In genomic region chr4:142238486-142239239, GRCm38 (mm10) we compare ENCODE assay signal across 9 mouse cellular contexts. TPM values are rescaled to one million over a fixed set of nuclear protein-coding genes. Genes with fewer than 3 reads are reported as not detected.
DNase-seq lines count a peak whose midpoint lies in the region; ATAC-seq lines count a peak whose summit lies in the region.
"Had no signal": no experiment of that assay in that cellular context is flagged by ENCODE, and none has a peak within 500 bp of the region (broad histone marks: within the 10 kb centered on the region; RNA-seq: fewer than 3 reads in every experiment).

No protein-coding gene starts in this region.

- peaks cover 30% of the 10 kb centered on the region for H3K4me1 ChIP-seq in embryonic facial prominence, embryonic 12.5 days
- peaks cover 20% of the 10 kb centered on the region for H3K4me1 ChIP-seq in heart, embryonic 12.5 days (replicated peaks)
- peaks cover 30% of the 10 kb centered on the region for H3K4me1 ChIP-seq in kidney, embryonic 14.5 days (ENCODE audit: control insufficient read depth, insufficient read depth, low read length)
- H3K4me1 ChIP-seq in midbrain, embryonic 16.5 days (ENCODE audit: control insufficient read depth, insufficient read depth, low read length) = peaks cover 20% of the 10 kb centered on the region

- H3K4me2 ChIP-seq in embryonic facial prominence, embryonic 12.5 days (replicated peaks) = peak overlapping the region; percentile 96
- peak overlapping the region; percentile 90 for H3K4me2 ChIP-seq in heart, embryonic 12.5 days
- H3K4me2 ChIP-seq in kidney, embryonic 14.5 days (replicated peaks; ENCODE audit: low read depth, low read length) = peak overlapping the region; percentile 77
- peak overlapping the region; percentile 74 for H3K4me2 ChIP-seq in midbrain, embryonic 16.5 days (ENCODE audit: low read length)

- no peaks in the 10 kb centered on the region for H3K36me3 ChIP-seq in embryonic facial prominence, embryonic 12.5 days
- no peaks in the 10 kb centered on the region for H3K36me3 ChIP-seq in heart, embryonic 12.5 days
- H3K36me3 ChIP-seq in kidney, embryonic 14.5 days (ENCODE audit: control insufficient read depth, insufficient read depth, low read length) = no peaks in the 10 kb centered on the region
- no peaks in the 10 kb centered on the region for H3K36me3 ChIP-seq in midbrain, embryonic 16.5 days (ENCODE audit: control insufficient read depth, insufficient read depth, low read length)

- H3K27me3 ChIP-seq in embryonic facial prominence, embryonic 12.5 days = no peaks in the 10 kb centered on the region
- no peaks in the 10 kb centered on the region for H3K27me3 ChIP-seq in heart, embryonic 12.5 days (replicated peaks)
- H3K27me3 ChIP-seq in kidney, embryonic 14.5 days (ENCODE audit: control insufficient read depth, insufficient read depth, low read length) = no peaks in the 10 kb centered on the region
- H3K27me3 ChIP-seq in midbrain, embryonic 16.5 days (ENCODE audit: control insufficient read depth, insufficient read depth, low read depth, low read length) = no peaks in the 10 kb centered on the region

- no peaks in the 10 kb centered on the region for H3K9me3 ChIP-seq in embryonic facial prominence, embryonic 12.5 days
- no peaks in the 10 kb centered on the region for H3K9me3 ChIP-seq in heart, embryonic 12.5 days (replicated peaks)
- H3K9me3 ChIP-seq in kidney, embryonic 14.5 days (ENCODE audit: control insufficient read depth, low read length) = no peaks in the 10 kb centered on the region
- no peaks in the 10 kb centered on the region for H3K9me3 ChIP-seq in midbrain, embryonic 16.5 days (replicated peaks; ENCODE audit: control insufficient read depth, low read length, poor library complexity, severe bottlenecking)

- peak; percentile 39 to 42 for DNase-seq in left cerebral cortex, adult 18-20 months (ENCODE audit: low spot score in 2 of 2)
- no peak for DNase-seq in left cerebral cortex, adult 11 months (ENCODE audit: low spot score)
- DNase-seq in liver = peak; percentile 46
- peak; percentile 38 for DNase-seq in thymus, postnatal 14 days

- peak; percentile 43 for ATAC-seq in embryonic facial prominence, embryonic 12.5 days (ENCODE audit: insufficient number of reproducible peaks, insufficient read depth, low FRiP score, low TSS enrichment)
- ATAC-seq in heart, embryonic 12.5 days (ENCODE audit: insufficient number of reproducible peaks, low FRiP score) = peak; percentile 72
- ATAC-seq in kidney, embryonic 14.5 days (ENCODE audit: low FRiP score, low TSS enrichment) = peak; percentile 70
- peak; percentile 56 for ATAC-seq in midbrain, embryonic 16.5 days

- H3K27ac ChIP-seq in embryonic facial prominence, embryonic 12.5 days = peak overlapping the region; percentile 77
- H3K27ac ChIP-seq in heart, embryonic 12.5 days (ENCODE audit: poor library complexity, severe bottlenecking) = peak overlapping the region; percentile 30; the same call in 1 of the 2 replicates
- peak overlapping the region; percentile 65 for H3K27ac ChIP-seq in kidney, embryonic 14.5 days (ENCODE audit: low read depth, low read length)
- H3K27ac ChIP-seq in midbrain, embryonic 16.5 days (ENCODE audit: low read length) = 0 out of 2 replicates have a peak overlapping the region, but pooled peaks have one; percentile 23

- H3K4me3 ChIP-seq in embryonic facial prominence, embryonic 12.5 days = peak overlapping the region; percentile 65
- peak overlapping the region; percentile 79 for H3K4me3 ChIP-seq in heart, embryonic 12.5 days
- peak overlapping the region; percentile 61 for H3K4me3 ChIP-seq in kidney, embryonic 14.5 days (ENCODE audit: low read length)
- H3K4me3 ChIP-seq in midbrain, embryonic 16.5 days (ENCODE audit: low read depth, low read length) = peak overlapping the region; percentile 52

- under 1% methylated on average over 68 of the region's 69 CpGs for WGBS in embryonic facial prominence, embryonic 12.5 days
- under 1% methylated on average over 64 of the region's 69 CpGs for WGBS in heart, embryonic 12.5 days
- under 1% methylated on average over 63 of the region's 69 CpGs for WGBS in kidney, embryonic 14.5 days
- WGBS in midbrain, embryonic 16.5 days = under 1% methylated on average over 69 of the region's 69 CpGs

- peak overlapping the region; percentile 78 for H3K9ac ChIP-seq in embryonic facial prominence, embryonic 12.5 days
- peak overlapping the region; percentile 89 for H3K9ac ChIP-seq in heart, embryonic 12.5 days
- peak overlapping the region; percentile 68 for H3K9ac ChIP-seq in kidney, embryonic 14.5 days (ENCODE audit: low read depth, low read length)
- peak overlapping the region; percentile 63 for H3K9ac ChIP-seq in midbrain, embryonic 16.5 days (ENCODE audit: low read depth, low read length)

RNA-seq across cellular contexts. Expression of gene Kazn, which starts 0.5 kb away (rescaled TPM):
- 10 to 100 TPM; 76.8 to 79.4 TPM for total RNA-seq in left cerebral cortex, adult 18-20 months (2021)
- polyA plus RNA-seq in embryonic facial prominence, embryonic 12.5 days (2016; fragmentation: Nextera tagmentation; extraction: Ambion mirVana) = 23.1 and 24.2 TPM in 2 replicates
- 8.6 and 9.2 TPM in 2 replicates for polyA plus RNA-seq in heart, embryonic 12.5 days (2016; fragmentation: Nextera tagmentation; extraction: Ambion mirVana)
- polyA plus RNA-seq in kidney, embryonic 14.5 days (2014; fragmentation: Nextera tagmentation; extraction: Ambion mirVana) = 11.3 and 12.9 TPM in 2 replicates
- 29.3 and 32.1 TPM in 2 replicates for polyA plus RNA-seq in midbrain, embryonic 16.5 days (2015; fragmentation: Nextera tagmentation; extraction: Ambion mirVana)
- polyA plus RNA-seq: C2C12 had no signal

Comparison
In these comparisons a context has a peak if more than half of its experiments do, and no peak if none do; other contexts are left out.
1. H3K27ac ChIP-seq: peak in every context shown above with its lines; median percentile 77 in embryonic facial prominence, embryonic 12.5 days; 65 in kidney, embryonic 14.5 days; 30 in heart, embryonic 12.5 days; 23 in midbrain, embryonic 16.5 days.